Mouse (Mus musculus) cerebellum, adult 2 months (tissue): ENCODE measurements around the gene Fam221b.

Experiments used
- CTCF ChIP-seq: fragments of 200-500 bp; IDR thresholded peaks from 2 replicates; pipeline ENCODE4 v1.5.1; 2011; ENCODE audit warnings: low read depth, mild to moderate bottlenecking, control low read depth, low read length, moderate library complexity, borderline replicate concordance; ENCODE audit not compliant: insufficient read depth
- POLR2A ChIP-seq: fragments of 200-500 bp; IDR thresholded peaks from 2 replicates; pipeline ENCODE4 v1.6.1; 2011; ENCODE audit warnings: low read length, control low read depth, borderline replicate concordance; ENCODE audit not compliant: insufficient read depth

DNA sequence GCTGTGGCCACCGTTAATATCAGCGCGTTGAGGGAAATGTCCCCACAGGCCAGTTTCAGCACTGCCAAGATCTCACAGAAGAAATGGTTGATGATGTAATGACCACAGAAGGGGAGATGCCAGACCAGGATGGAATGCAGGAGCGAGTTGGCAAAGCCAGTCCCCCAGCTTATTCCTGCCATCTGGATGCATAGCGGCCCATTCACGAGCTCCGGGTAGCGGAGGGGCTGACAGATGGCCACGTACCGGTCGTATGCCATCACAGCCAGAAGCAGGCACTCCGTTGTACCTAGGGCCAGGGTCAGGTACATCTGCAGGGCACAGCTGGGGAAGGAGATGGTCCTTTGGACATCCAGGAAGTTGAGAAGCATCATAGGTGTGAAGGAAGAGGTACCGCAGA lies 27.6 kb upstream of the Fam221b start:
- no peak for TF ChIP-seq CTCF
- no peak for TF ChIP-seq POLR2A
